ENCODE assay signal across 25 mouse cellular contexts in genomic region chr6:21122119-21122518, GRCm38 (mm10).
"Had no signal": no experiment of that assay in that cellular context is flagged by ENCODE, and none has a peak within 500 bp of the region (broad histone marks: within the 10 kb centered on the region; RNA-seq: fewer than 3 reads in every experiment).

No protein-coding gene starts in this region.

- DNase-seq: forebrain, postnatal 0 days; gastrocnemius, postnatal 14 days; gastrocnemius, postnatal 36 days; heart, adult 11 months; heart, adult 2 months; heart, postnatal 14 days; heart, postnatal 36 days; kidney, adult 11 months; kidney, adult 2 months; kidney, adult 9 months; kidney, postnatal 14 days; kidney, postnatal 36 days; layer of hippocampus, adult 9-11 months; layer of hippocampus, postnatal 36 days; left cerebral cortex, postnatal 4 days had no signal

- H3K9ac ChIP-seq: forebrain, postnatal 0 days; heart, embryonic 13.5 days; heart, embryonic 15.5 days; kidney, embryonic 15.5 days; limb, embryonic 13.5 days; limb, embryonic 15.5 days; liver, embryonic 12.5 days had no signal

- H3K9me3 ChIP-seq: heart, embryonic 13.5 days; heart, embryonic 15.5 days; kidney, embryonic 15.5 days; limb, embryonic 13.5 days; limb, embryonic 15.5 days; liver, embryonic 12.5 days had no signal

- H3K4me3 ChIP-seq: heart, adult 2 months; heart, embryonic 13.5 days; heart, embryonic 15.5 days; kidney, embryonic 15.5 days; limb, embryonic 13.5 days; limb, embryonic 15.5 days; liver, embryonic 12.5 days had no signal

- H3K36me3 ChIP-seq: heart, embryonic 13.5 days; heart, embryonic 15.5 days; kidney, embryonic 15.5 days; limb, embryonic 13.5 days; limb, embryonic 15.5 days; liver, embryonic 12.5 days had no signal

- H3K27me3 ChIP-seq: heart, embryonic 13.5 days; heart, embryonic 15.5 days; kidney, embryonic 15.5 days; limb, embryonic 13.5 days; limb, embryonic 15.5 days; liver, embryonic 12.5 days had no signal

- H3K4me2 ChIP-seq: heart, embryonic 11.5 days; heart, embryonic 13.5 days; heart, embryonic 15.5 days; kidney, embryonic 15.5 days; limb, embryonic 13.5 days; limb, embryonic 15.5 days; liver, embryonic 12.5 days had no signal

- H3K27ac ChIP-seq: heart, adult 2 months; heart, embryonic 13.5 days; heart, embryonic 15.5 days; hindbrain, postnatal 0 days; kidney, embryonic 15.5 days; kidney, postnatal 0 days; limb, embryonic 13.5 days; limb, embryonic 15.5 days; liver, embryonic 12.5 days had no signal

- ATAC-seq: forebrain, postnatal 0 days; hindbrain, postnatal 0 days; intestine, embryonic 16.5 days; liver, embryonic 12.5 days had no signal

- H3K4me1 ChIP-seq: heart, embryonic 13.5 days; heart, embryonic 15.5 days; kidney, embryonic 15.5 days; limb, embryonic 13.5 days; limb, embryonic 15.5 days; liver, embryonic 12.5 days had no signal
